Mouse (Mus musculus) megakaryocyte, embryonic 14.5 days (primary cell): ENCODE results near the gene Prdx6.

Experiments
- FLI1 ChIP-seq: IDR thresholded peaks from 2 replicates; pipeline ENCODE4 v1.6.1; 2012; ENCODE audit warnings: low read length, inconsistent platforms, mixed read lengths
- GATA1 ChIP-seq: IDR thresholded peaks from 3 replicates; pipeline ENCODE4 v1.6.1; 2012; ENCODE audit warnings: mixed read lengths, low read length, inconsistent platforms, borderline replicate concordance

DNA sequence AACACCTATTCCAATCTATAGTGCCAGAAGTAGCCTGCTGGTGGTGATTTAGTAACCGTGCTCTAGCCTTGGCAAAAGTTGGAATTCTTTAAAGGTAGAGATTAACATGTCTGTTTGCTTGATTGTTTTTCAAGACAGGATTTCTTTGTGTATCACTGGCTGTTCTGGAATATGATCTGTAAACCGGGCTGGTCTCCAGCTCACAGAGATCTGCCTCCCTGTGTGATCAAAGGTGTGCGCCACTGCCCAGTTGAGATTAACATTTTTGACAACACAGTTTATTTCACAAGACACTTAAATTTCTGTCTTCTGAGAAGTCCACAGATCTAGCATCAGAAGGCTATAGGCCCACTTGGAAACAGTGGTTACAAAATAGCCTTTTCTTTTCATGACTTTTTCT, 1.9 kb upstream of the Prdx6 start:
- no peak for TF ChIP-seq GATA1
- no peak for TF ChIP-seq FLI1
